In genomic region chr1:153092237-153092975, GRCm38 (mm10) we compare ENCODE assay signal across 8 mouse cellular contexts.
DNase-seq lines count a peak whose midpoint lies in the region; ATAC-seq and TF ChIP-seq lines count a peak whose summit lies in the region.

No protein-coding gene starts in this region.

- no peaks in the 10 kb centered on the region for H3K4me1 ChIP-seq in spleen, adult 2 months (ENCODE audit: control insufficient read depth, insufficient read depth, insufficient read length)
- 0 out of 2 replicates have a peak, but pooled peaks cover 4% of the 10 kb centered on the region for H3K4me1 ChIP-seq in hindbrain, embryonic 15.5 days (replicated peaks)

- H3K27ac ChIP-seq in spleen, adult 2 months (ENCODE audit: insufficient read depth, low read length) = 0 out of 2 replicates have a peak overlapping the region, but pooled peaks have one; percentile 21
- peak overlapping the region; percentile 79 for H3K27ac ChIP-seq in gastrocnemius, adult 2 months
- H3K27ac ChIP-seq in hindbrain, embryonic 15.5 days (replicated peaks) = no peak overlapping the region

- TF ChIP-seq POLR2A in spleen, adult 2 months (IDR thresholded peaks at IDR 0.05; ENCODE audit: low read depth, low read length) = no peak

- H3K36me3 ChIP-seq in spleen, adult 2 months (ENCODE audit: control insufficient read depth, insufficient read depth, low read length) = no peaks in the 10 kb centered on the region
- H3K36me3 ChIP-seq in hindbrain, embryonic 15.5 days = peaks cover 11% of the 10 kb centered on the region

- ATAC-seq in hindbrain, embryonic 15.5 days (ENCODE audit: low FRiP score, low read depth) = peak; percentile 65; the same call in 1 of the 2 replicates
- peak; percentile 86 for ATAC-seq in megakaryocyte-erythroid progenitor cell, adult 5-6 weeks (replicated peaks; ENCODE audit: low FRiP score, low TSS enrichment, poor library complexity, severe bottlenecking)

- H3K9me3 ChIP-seq in hindbrain, embryonic 15.5 days = no peaks in the 10 kb centered on the region

- intact Hi-C loops in gastrocnemius, adult 2 months (cut with DNase I) = loop anchor here (5.0 kb wide), 1 partner anchor 300 kb away; no protein-coding TSS in a partner anchor

- H3K9ac ChIP-seq in hindbrain, embryonic 15.5 days = no peak overlapping the region

- no peak for DNase-seq in spleen, adult 2 months (ENCODE audit: low read depth in 1 of 2, low spot score in 2 of 2)
- DNase-seq in spleen, adult 12 weeks (ENCODE audit: low spot score) = no peak
- DNase-seq in cerebellum, postnatal 4 days (ENCODE audit: low spot score in 2 of 2) = peak; percentile 44 to 69
- DNase-seq in gastrocnemius, adult 2 months = peak; percentile 89
- peak; percentile 59 for DNase-seq in left cerebral cortex, adult 11 months (ENCODE audit: low spot score)
- DNase-seq in right cerebral cortex, postnatal 36 days (ENCODE audit: low spot score in 2 of 2) = peak; percentile 51 to 56

- WGBS in spleen, adult 2 months = 50% methylated on average over 5 of the region's 5 CpGs
- WGBS in hindbrain, embryonic 15.5 days = 56% methylated on average over 5 of the region's 5 CpGs

- TF ChIP-seq CTCF in spleen, adult 2 months (IDR thresholded peaks at IDR 0.05; ENCODE audit: extremely low read depth, insufficient read depth, insufficient read length, insufficient replicate concordance) = no peak; the same call in 1 of the 2 replicates
- peak; percentile 68 for TF ChIP-seq CTCF in gastrocnemius, adult 2 months (IDR thresholded peaks at IDR 0.05)

- no peak overlapping the region for H3K4me2 ChIP-seq in hindbrain, embryonic 15.5 days

- H3K4me3 ChIP-seq in spleen, adult 2 months (ENCODE audit: extremely low read depth, insufficient read depth, insufficient read length) = no peak overlapping the region
- H3K4me3 ChIP-seq in gastrocnemius, adult 2 months = no peak overlapping the region
- no peak overlapping the region for H3K4me3 ChIP-seq in hindbrain, embryonic 15.5 days

- no peaks in the 10 kb centered on the region for H3K27me3 ChIP-seq in spleen, adult 2 months (ENCODE audit: control insufficient read depth, insufficient read depth, low read length)
- H3K27me3 ChIP-seq in hindbrain, embryonic 15.5 days = peaks cover 8% of the 10 kb centered on the region; the same call in 1 of the 2 replicates

Comparison
In these comparisons a context has a peak if more than half of its experiments do, and no peak if none do; other contexts are left out.
1. DNase-seq: peak in cerebellum, postnatal 4 days (2 of 2), gastrocnemius, adult 2 months (single experiment), left cerebral cortex, adult 11 months (single experiment) and right cerebral cortex, postnatal 36 days (2 of 2); none in spleen, adult 2 months (0 of 2) and spleen, adult 12 weeks (single experiment).